Mouse (Mus musculus) ES-Bruce4 (cell line): Measurements from ENCODE around the gene Dgkz. TPM values are rescaled to one million over a fixed set of nuclear protein-coding genes. Genes with fewer than 3 reads are reported as not detected.

ENCODE experiments used
- H3K27ac ChIP-seq: 2 replicates; pipeline ENCODE4 v1.5.1; 2012; ENCODE audit warnings: low read length, inconsistent platforms; ENCODE audit not compliant: insufficient read depth
- H3K27me3 ChIP-seq: 2 replicates; pipeline ENCODE4 v1.6.1; 2012; ENCODE audit warnings: mild to moderate bottlenecking, low read length, inconsistent platforms; ENCODE audit not compliant: control insufficient read depth, poor library complexity, insufficient read depth, severe bottlenecking
- H3K36me3 ChIP-seq: 2 replicates; pipeline ENCODE4 v1.6.1; 2012; ENCODE audit warnings: inconsistent platforms, mild to moderate bottlenecking, low read length, moderate library complexity; ENCODE audit not compliant: control insufficient read depth, poor library complexity, insufficient read depth, severe bottlenecking
- H3K4me1 ChIP-seq: one replicate; pipeline ENCODE4 v1.8.1; 2011; ENCODE audit warnings: low read length; ENCODE audit not compliant: control insufficient read depth, insufficient read depth
- H3K4me3 ChIP-seq: 2 replicates; pipeline ENCODE4 v1.5.1; 2011; ENCODE audit warnings: low read depth, mild to moderate bottlenecking, low read length
- H3K9ac ChIP-seq: 2 replicates; pipeline ENCODE4 v1.6.1; 2012; ENCODE audit warnings: low read depth, mild to moderate bottlenecking, inconsistent platforms; ENCODE audit not compliant: poor library complexity, severe bottlenecking
- H3K9me3 ChIP-seq: replicated peaks from 2 replicates; pipeline ENCODE4 v1.6.1; 2012; ENCODE audit warnings: mild to moderate bottlenecking, low read length, inconsistent platforms; ENCODE audit not compliant: control insufficient read depth, poor library complexity, insufficient read depth, severe bottlenecking
- CTCF ChIP-seq: IDR thresholded peaks from one replicate; pipeline ENCODE4 v1.8.1; 2011; ENCODE audit warnings: low read depth, low read length
- EP300 ChIP-seq: IDR thresholded peaks from 2 replicates; pipeline ENCODE4 v1.6.1; 2011; ENCODE audit warnings: low read depth, low read length; ENCODE audit not compliant: insufficient read depth
- POLR2A ChIP-seq: IDR thresholded peaks from one replicate; pipeline ENCODE4 v1.8.1; 2011; ENCODE audit warnings: low read length; ENCODE audit not compliant: insufficient read depth
- polyA plus RNA-seq: library from polyadenylated mRNA; stranded (reverse); fragments of >200 nt; gene quantifications from 2 replicates; pipeline ENCODE4 v1.2.4, GENCODE M21; 2011; ENCODE audit warnings: low read depth; ENCODE audit not compliant: missing spikeins, insufficient read depth, insufficient read length

Gene Dgkz
- polyA plus RNA-seq = 28.1 and 29.6 TPM in 2 replicates

DNA sequence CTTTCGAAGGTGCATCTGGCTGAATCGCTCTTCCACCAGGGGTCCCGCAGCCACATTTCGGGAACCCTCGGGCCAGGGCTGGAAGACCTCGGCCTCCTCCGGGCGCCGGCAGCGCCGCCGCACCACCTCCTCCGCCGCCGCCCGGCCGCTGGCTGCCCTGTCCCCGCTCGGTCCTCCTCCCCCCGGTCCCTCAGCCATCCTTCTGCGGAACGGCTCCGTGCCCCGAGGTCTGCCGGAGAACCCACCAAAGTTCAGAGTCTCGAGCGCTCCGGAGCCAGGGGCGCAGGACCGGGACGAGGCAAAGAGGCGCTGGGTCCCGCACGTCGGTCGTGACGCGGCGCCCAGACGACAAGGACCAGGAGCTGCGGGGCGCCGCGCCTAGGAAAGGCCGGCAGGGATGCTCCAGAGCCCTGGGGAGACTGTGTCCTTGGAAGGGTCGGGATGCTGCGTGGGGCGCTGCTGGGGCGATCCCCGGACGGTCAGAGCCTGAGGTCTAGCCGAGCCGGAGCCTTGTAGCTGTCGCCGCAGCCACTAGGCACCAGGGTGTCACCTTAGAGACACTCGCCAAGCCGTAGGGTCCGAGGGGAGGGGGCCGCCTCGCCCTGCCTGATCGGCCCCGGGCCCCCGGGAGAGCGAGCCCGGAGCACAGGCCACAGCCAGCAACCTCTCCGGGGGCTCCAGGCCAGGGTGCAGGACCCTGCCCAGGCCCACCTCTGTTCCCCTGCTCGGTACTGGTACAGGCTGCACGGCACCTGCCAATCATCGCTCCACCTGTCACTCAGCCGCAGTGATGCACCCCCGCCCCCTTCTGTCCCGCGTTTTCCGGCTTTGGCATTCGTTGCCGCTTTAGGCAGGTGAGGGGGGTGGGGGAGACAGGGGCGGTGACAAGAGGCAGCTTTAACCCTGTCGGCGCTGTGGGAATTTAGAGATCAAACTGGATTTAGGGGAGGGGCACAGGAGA, at the start of gene Dgkz:
TSS of gene Dgkz (minus strand) at position 284 of the 961 bp plus-strand sequence.
- peak within 1 kb of the TSS; percentile 56 for H3K4me3 ChIP-seq
- H3K27ac ChIP-seq = no peak within 1 kb of the TSS
- H3K4me1 ChIP-seq = peaks cover 3% of the 10 kb centered on the region
- TF ChIP-seq POLR2A = no peak
- TF ChIP-seq CTCF = no peak
- no peak; the same call in 1 of the 2 replicates for TF ChIP-seq EP300
- no peaks in the 10 kb centered on the region for H3K9me3 ChIP-seq
- H3K36me3 ChIP-seq = no peaks in the 10 kb centered on the region
- 0 out of 2 replicates have a peak, but pooled peaks cover 6% of the 10 kb centered on the region for H3K27me3 ChIP-seq
- H3K9ac ChIP-seq = peak within 1 kb of the TSS; percentile 28

DNA sequence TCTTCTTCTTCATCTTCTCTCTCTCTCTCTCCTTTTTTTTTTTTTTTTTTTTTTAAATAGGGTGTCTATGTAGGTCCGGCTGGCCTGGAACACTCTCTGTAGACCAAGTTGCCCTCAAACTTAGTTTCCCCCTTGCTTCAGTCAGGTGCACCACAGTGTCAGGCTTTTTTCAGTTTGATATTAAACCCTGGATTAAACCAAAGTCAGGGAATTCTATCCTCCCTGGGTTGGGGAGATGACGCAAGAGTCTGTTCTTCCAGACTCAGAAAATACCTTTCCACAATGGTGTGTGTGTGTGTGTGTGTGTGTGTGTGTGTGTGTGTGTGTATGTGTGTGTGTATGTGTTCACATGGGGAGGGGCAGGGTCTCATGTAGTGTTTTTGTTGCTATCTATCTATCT, 49.5 kb upstream of the Dgkz start:
- TF ChIP-seq CTCF = no peak
- TF ChIP-seq EP300 = no peak
- no peak for TF ChIP-seq POLR2A
- Histone ChIP-seq H3K27me3 (peaks cover 8% of the 10 kb centered on the region; the same call in 1 of the 2 replicates), H3K4me1 (peaks cover 2% of the 10 kb centered on the region)

DNA sequence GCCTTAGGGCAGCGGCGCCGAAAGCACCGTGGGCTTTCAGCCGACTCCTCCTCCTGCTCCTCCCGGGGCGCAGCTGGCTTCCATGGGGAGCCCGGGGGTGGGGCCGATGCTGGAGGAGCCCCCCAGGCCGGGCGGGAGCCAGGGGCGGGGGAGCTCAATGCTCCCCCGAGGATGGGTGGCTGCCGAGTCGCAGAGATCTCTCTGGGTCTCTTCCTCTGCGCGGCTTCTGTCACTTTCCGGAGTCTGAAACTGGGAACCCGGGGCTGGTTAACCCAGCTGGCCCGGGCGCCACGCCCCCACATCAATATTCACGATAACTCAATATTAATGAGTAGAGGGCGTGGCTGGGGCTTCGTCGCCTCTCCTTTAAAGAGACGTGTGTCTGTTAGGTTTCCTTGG, 48.6 kb upstream of the Dgkz start, which contains the start of gene Creb3l1:
TSS of gene Creb3l1 (minus strand) at position 229 of the 399 bp plus-strand sequence.
- Histone ChIP-seq H3K4me3 (peak within 1 kb of the TSS; percentile 76), H3K4me1 (peaks cover 2% of the 10 kb centered on the region), H3K36me3 (no peaks in the 10 kb centered on the region), H3K27me3 (peaks cover 8% of the 10 kb centered on the region; the same call in 1 of the 2 replicates), H3K9me3 (no peaks in the 10 kb centered on the region), H3K9ac (peak within 1 kb of the TSS; percentile 92), H3K27ac (no peak within 1 kb of the TSS)
- TF ChIP-seq EP300 = no peak
- no peak for TF ChIP-seq POLR2A
- no peak for TF ChIP-seq CTCF

More for the DNA sequence above, 49.5 kb upstream of the Dgkz start:
- Histone ChIP-seq H3K9me3 (no peaks in the 10 kb centered on the region), H3K36me3 (no peaks in the 10 kb centered on the region), H3K4me3 (no peak overlapping the region), H3K9ac (no peak overlapping the region), H3K27ac (no peak overlapping the region)

GRCm38 (mm10) chr2:92023362-92024273, 48.0 kb upstream of the Dgkz start:
- Histone ChIP-seq H3K9ac (peak overlapping the region; percentile 92), H3K36me3 (no peaks in the 10 kb centered on the region), H3K27me3 (peaks cover 8% of the 10 kb centered on the region; the same call in 1 of the 2 replicates), H3K9me3 (no peaks in the 10 kb centered on the region), H3K4me3 (peak overlapping the region; percentile 76), H3K27ac (no peak overlapping the region), H3K4me1 (peaks cover 2% of the 10 kb centered on the region)
- TF ChIP-seq EP300 = no peak
- TF ChIP-seq CTCF = peak; percentile 55

- Histone ChIP-seq H3K36me3 (no peaks in the 10 kb centered on the region), H3K27ac (no peak overlapping the region), H3K4me3 (no peak overlapping the region), H3K27me3 (peaks cover 9% of the 10 kb centered on the region; the same call in 1 of the 2 replicates), H3K4me1 (no peaks in the 10 kb centered on the region), H3K9ac (no peak overlapping the region), H3K9me3 (no peaks in the 10 kb centered on the region)
- TF ChIP-seq CTCF = no peak
- TF ChIP-seq EP300 = no peak
Observed at GRCm38 (mm10) chr2:92020676-92021265, 45.1 kb upstream of the Dgkz start.
